In genomic region chr5:99891516-99892441, GRCm38 (mm10) we compare ENCODE assay signal across 8 mouse cellular contexts. TPM values are rescaled to one million over a fixed set of nuclear protein-coding genes. Genes with fewer than 3 reads are reported as not detected.
DNase-seq lines count a peak whose midpoint lies in the region; ATAC-seq and TF ChIP-seq lines count a peak whose summit lies in the region.

No protein-coding gene starts in this region.

- DNase-seq in cerebellum, adult 2 months: peak; percentile 59 to 61
- peak; percentile 76 to 80 for DNase-seq in kidney, postnatal 4 days
- peak; percentile 88 for DNase-seq in lung, embryonic 14.5 days
- peak; percentile 52 for DNase-seq in retina, postnatal 7 days (ENCODE audit: low read depth, low spot score)

- H3K9ac ChIP-seq in intestine, postnatal 0 days (ENCODE audit: low read depth, low read length): no peak overlapping the region
- H3K9ac ChIP-seq in intestine, embryonic 15.5 days: no peak overlapping the region
- no peak overlapping the region for H3K9ac ChIP-seq in lung, embryonic 14.5 days

- H3K9me3 ChIP-seq in intestine, postnatal 0 days (ENCODE audit: control insufficient read depth): no peaks in the 10 kb centered on the region
- no peaks in the 10 kb centered on the region for H3K9me3 ChIP-seq in intestine, embryonic 15.5 days
- no peaks in the 10 kb centered on the region for H3K9me3 ChIP-seq in lung, embryonic 14.5 days (ENCODE audit: low read depth, low read length)

- H3K4me2 ChIP-seq in intestine, postnatal 0 days (replicated peaks; ENCODE audit: low read depth): no peak overlapping the region
- H3K4me2 ChIP-seq in intestine, embryonic 15.5 days (replicated peaks): no peak overlapping the region
- no peak overlapping the region for H3K4me2 ChIP-seq in lung, embryonic 14.5 days

- H3K27me3 ChIP-seq in intestine, postnatal 0 days (replicated peaks; ENCODE audit: control insufficient read depth, insufficient read depth, low read length): no peaks in the 10 kb centered on the region
- no peaks in the 10 kb centered on the region for H3K27me3 ChIP-seq in intestine, embryonic 15.5 days (replicated peaks)
- H3K27me3 ChIP-seq in cerebellum, adult 2 months (ENCODE audit: control insufficient read depth, insufficient read depth, low read length): no peaks in the 10 kb centered on the region; the same call in 1 of the 2 replicates
- no peaks in the 10 kb centered on the region for H3K27me3 ChIP-seq in lung, embryonic 14.5 days (ENCODE audit: insufficient read depth, low read length)

- no peak for TF ChIP-seq POLR2A in cerebellum, adult 2 months (IDR thresholded peaks at IDR 0.05; ENCODE audit: borderline replicate concordance, insufficient read depth, low read length)

- H3K36me3 ChIP-seq in intestine, postnatal 0 days (ENCODE audit: control insufficient read depth, insufficient read depth): no peaks in the 10 kb centered on the region
- H3K36me3 ChIP-seq in intestine, embryonic 15.5 days: no peaks in the 10 kb centered on the region
- no peaks in the 10 kb centered on the region for H3K36me3 ChIP-seq in lung, embryonic 14.5 days (ENCODE audit: insufficient read depth)

- 57% methylated on average over 12 of the region's 12 CpGs for WGBS in intestine, postnatal 0 days
- 52% methylated on average over 12 of the region's 12 CpGs for WGBS in intestine, embryonic 15.5 days
- WGBS in cerebellum, adult 2 months: 74% methylated on average over 12 of the region's 12 CpGs
- 47% methylated on average over 12 of the region's 12 CpGs for WGBS in lung, embryonic 14.5 days

- no peak overlapping the region for H3K4me3 ChIP-seq in intestine, postnatal 0 days (ENCODE audit: low read depth, low read length)
- no peak overlapping the region for H3K4me3 ChIP-seq in intestine, embryonic 15.5 days (replicated peaks)
- H3K4me3 ChIP-seq in cerebellum, adult 2 months (replicated peaks; ENCODE audit: insufficient read depth, low read depth, low read length): no peak overlapping the region
- no peak overlapping the region for H3K4me3 ChIP-seq in lung, embryonic 14.5 days (ENCODE audit: low read depth, low read length)

- no peak for ATAC-seq in intestine, postnatal 0 days
- no peak for ATAC-seq in intestine, embryonic 15.5 days
- peak; percentile 99 for ATAC-seq in frontal cortex, adult (ENCODE audit: low TSS enrichment)
- ATAC-seq in lung, embryonic 14.5 days (ENCODE audit: insufficient read depth): no peak; the same call in 1 of the 2 replicates
- no peak for ATAC-seq in activated CD4-positive, CD25-positive, alpha-beta regulatory T cell, adult 4 months

- no peak overlapping the region for H3K27ac ChIP-seq in intestine, postnatal 0 days (ENCODE audit: low read depth, low read length)
- H3K27ac ChIP-seq in intestine, embryonic 15.5 days: no peak overlapping the region
- no peak overlapping the region for H3K27ac ChIP-seq in cerebellum, adult 2 months (ENCODE audit: insufficient read depth, low read length)
- H3K27ac ChIP-seq in lung, embryonic 14.5 days (ENCODE audit: low read depth): no peak overlapping the region

- H3K4me1 ChIP-seq in intestine, postnatal 0 days (replicated peaks; ENCODE audit: control insufficient read depth, insufficient read depth, low read length): no peaks in the 10 kb centered on the region
- no peaks in the 10 kb centered on the region for H3K4me1 ChIP-seq in intestine, embryonic 15.5 days (replicated peaks)
- H3K4me1 ChIP-seq in cerebellum, adult 2 months (ENCODE audit: control insufficient read depth, insufficient read depth, low read length): no peaks in the 10 kb centered on the region
- H3K4me1 ChIP-seq in lung, embryonic 14.5 days (ENCODE audit: insufficient read depth): no peaks in the 10 kb centered on the region

- TF ChIP-seq CTCF in intestine, postnatal 0 days (IDR thresholded peaks at IDR 0.05; ENCODE audit: low read depth): peak; percentile 74
- peak; percentile 72 for TF ChIP-seq CTCF in cerebellum, adult 2 months (IDR thresholded peaks at IDR 0.05; ENCODE audit: borderline replicate concordance, insufficient read depth, low read depth, low read length)
- peak; percentile 76 for TF ChIP-seq CTCF in lung, embryonic 14.5 days (IDR thresholded peaks at IDR 0.05; ENCODE audit: low read depth)

RNA-seq across cellular contexts. Expression of gene Vamp9, which starts 14.3 kb away (rescaled TPM):
- 0.31 TPM in 1 of 2 replicates, not detected in the other for polyA plus RNA-seq in intestine, postnatal 0 days (2015; fragmentation: Nextera tagmentation; extraction: Ambion mirVana)
- 0.24 and 0.38 TPM in 2 replicates for polyA plus RNA-seq in intestine, embryonic 15.5 days (2015; fragmentation: Nextera tagmentation; extraction: Ambion mirVana)
- 0.84 TPM in 1 of 2 replicates, not detected in the other for polyA plus RNA-seq in cerebellum, adult 2 months (2012; rRNA removed)
- 0.29 TPM in 1 of 2 replicates, not detected in the other for polyA plus RNA-seq in lung, embryonic 14.5 days (2014; fragmentation: Nextera tagmentation; extraction: Ambion mirVana)
- not detected for polyA plus RNA-seq in activated CD4-positive, CD25-positive, alpha-beta regulatory T cell, adult 4 months (2017; shearing (Covaris generic))
